19 mouse cellular contexts compared by ENCODE assay signal in genomic region chrX:80799740-80800139, GRCm38 (mm10).
"Had no signal": no experiment of that assay in that cellular context is flagged by ENCODE, and none has a peak within 500 bp of the region (broad histone marks: within the 10 kb centered on the region; RNA-seq: fewer than 3 reads in every experiment).

No protein-coding gene starts in this region.

- H3K36me3 ChIP-seq: lung, embryonic 15.5 days; midbrain, embryonic 10.5 days; midbrain, embryonic 12.5 days; neural tube, embryonic 12.5 days; stomach, embryonic 15.5 days had no signal

- ATAC-seq: liver, postnatal 0 days; lung, postnatal 0 days; midbrain, embryonic 16.5 days had no signal

- DNase-seq: liver, postnatal 0 days; lung, adult 2 months; lung, postnatal 14 days; lung, postnatal 36 days; midbrain, embryonic 14.5 days; right cerebral cortex, postnatal 14 days; thymus, adult 2 months; thymus, postnatal 25 days; thymus, postnatal 4 days had no signal

- H3K4me3 ChIP-seq: lung, embryonic 15.5 days; megakaryocyte, embryonic 14.5 days; midbrain, embryonic 10.5 days; midbrain, embryonic 12.5 days; neural tube, embryonic 12.5 days; stomach, embryonic 15.5 days had no signal

- H3K27ac ChIP-seq: lung, embryonic 15.5 days; macrophage; midbrain, embryonic 10.5 days; midbrain, embryonic 12.5 days; neural tube, embryonic 12.5 days; stomach, embryonic 15.5 days; stomach, postnatal 0 days had no signal

- H3K4me2 ChIP-seq: lung, embryonic 15.5 days; midbrain, embryonic 12.5 days; neural tube, embryonic 12.5 days; stomach, embryonic 15.5 days had no signal

- H3K9ac ChIP-seq: liver, postnatal 0 days; lung, embryonic 15.5 days; midbrain, embryonic 12.5 days; neural tube, embryonic 12.5 days; stomach, embryonic 15.5 days had no signal

- H3K27me3 ChIP-seq: lung, embryonic 15.5 days; megakaryocyte, embryonic 14.5 days; midbrain, embryonic 12.5 days; neural tube, embryonic 12.5 days; stomach, embryonic 15.5 days had no signal

- H3K4me1 ChIP-seq: lung, embryonic 15.5 days; megakaryocyte, embryonic 14.5 days; midbrain, embryonic 10.5 days; midbrain, embryonic 12.5 days; neural tube, embryonic 12.5 days; stomach, embryonic 15.5 days had no signal

- H3K9me3 ChIP-seq: lung, embryonic 15.5 days; megakaryocyte, embryonic 14.5 days; midbrain, embryonic 10.5 days; midbrain, embryonic 12.5 days; neural tube, embryonic 12.5 days; stomach, embryonic 15.5 days had no signal
